In the genomic region with DNA sequence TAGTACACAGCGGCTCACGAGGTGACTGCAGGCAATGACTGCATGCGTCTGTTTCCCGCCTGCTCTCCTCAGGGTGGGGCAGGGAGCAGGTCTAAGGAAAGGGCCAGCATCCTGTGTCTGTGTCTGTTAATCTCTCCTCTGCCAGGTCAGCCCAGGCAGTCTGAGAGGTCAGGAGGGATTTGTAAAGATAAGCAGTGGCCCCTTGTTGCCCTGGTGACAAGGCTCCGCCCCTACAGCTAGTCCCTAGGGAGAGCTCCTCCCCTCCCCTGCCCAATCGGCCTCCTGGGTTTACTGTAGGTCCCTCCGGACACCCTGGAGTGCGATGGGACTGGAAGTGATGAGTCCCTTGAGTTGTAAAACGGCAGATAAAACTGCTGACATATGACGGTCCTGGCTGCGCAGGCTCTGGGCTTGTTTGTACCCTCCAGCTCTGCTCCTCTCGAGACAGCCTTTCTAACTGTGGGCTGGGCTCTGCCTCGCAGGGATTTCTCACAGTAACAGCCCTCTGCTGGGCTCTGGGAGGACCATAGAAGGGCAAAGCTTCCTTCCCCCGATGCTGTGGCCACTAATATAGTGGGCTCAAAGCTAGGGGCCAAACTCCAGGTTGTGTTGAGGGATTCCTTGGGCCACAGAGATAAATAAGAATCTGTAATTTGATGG, we compare ENCODE assay signal across 8 mouse cellular contexts. TPM values are rescaled to one million over a fixed set of nuclear protein-coding genes. Genes with fewer than 3 reads are reported as not detected.
A peak's percentile ranks its signal among the peaks of the same experiment; 100 is the strongest.
DNase-seq lines count a peak whose midpoint lies in the region; ATAC-seq and TF ChIP-seq lines count a peak whose summit lies in the region.

No protein-coding gene starts in this region.

- peak; percentile 60 for ATAC-seq in heart, postnatal 0 days (ENCODE audit: insufficient read depth, low read depth)

- H3K27me3 ChIP-seq in heart, postnatal 0 days (ENCODE audit: control insufficient read depth, insufficient read depth, low read length), result peaks cover 15% of the 10 kb centered on the region

- TF ChIP-seq EP300 in heart, postnatal 0 days (IDR thresholded peaks at IDR 0.05; ENCODE audit: low read depth), result no peak

- H3K36me3 ChIP-seq in heart, postnatal 0 days (replicated peaks; ENCODE audit: control insufficient read depth, insufficient read depth, low read length), result no peaks in the 10 kb centered on the region

- H3K4me1 ChIP-seq in heart, postnatal 0 days (ENCODE audit: control insufficient read depth, insufficient read depth), result peaks cover 24% of the 10 kb centered on the region

- no peak overlapping the region for H3K9ac ChIP-seq in heart, postnatal 0 days (replicated peaks; ENCODE audit: low read depth, low read length)

- H3K4me3 ChIP-seq in heart, postnatal 0 days (ENCODE audit: low read depth, low read length), result 0 out of 2 replicates have a peak overlapping the region, but pooled peaks have one; percentile 17

- H3K27ac ChIP-seq in heart, postnatal 0 days (ENCODE audit: low read depth), result no peak overlapping the region

- no peak for TF ChIP-seq CTCF in heart, postnatal 0 days (IDR thresholded peaks at IDR 0.05; ENCODE audit: low read depth)

- intact Hi-C loops in gastrocnemius, postnatal 14 days (cut with DNase I; ENCODE audit: low total_unique reads), result no loop called here

- peak; percentile 52 for DNase-seq in MEL-GATA-1-ER (ENCODE audit: extremely low read depth, low read depth)
- peak; percentile 94 for DNase-seq in embryo, embryonic 10.5 days (ENCODE audit: low spot score)
- peak; percentile 44 for DNase-seq in heart, postnatal 0 days (ENCODE audit: low spot score)
- peak; percentile 64 to 70 for DNase-seq in kidney, postnatal 36 days
- peak; percentile 87 for DNase-seq in mesoderm, embryonic 11.5 days (ENCODE audit: low read depth, low spot score)
- peak; percentile 82 to 87 for DNase-seq in spleen, postnatal 4 days (ENCODE audit: low spot score in 2 of 2)
- no peak for DNase-seq in cerebellum, postnatal 14 days
- no peak for DNase-seq in gastrocnemius, postnatal 14 days

- H3K9me3 ChIP-seq in heart, postnatal 0 days (replicated peaks; ENCODE audit: control insufficient read depth, low read length), result no peaks in the 10 kb centered on the region

- H3K4me2 ChIP-seq in heart, postnatal 0 days (ENCODE audit: low read depth, low read length), result peak overlapping the region; percentile 49

- 4% methylated on average over 14 of the region's 14 CpGs for WGBS in heart, postnatal 0 days

RNA-seq across cellular contexts. Expression of a gene that starts 4.4 kb away (rescaled TPM):
- total RNA-seq in heart, postnatal 0 days (2014; rRNA removed; ENCODE audit: low replicate concordance), result 1.9 and 3.7 TPM in 2 replicates
- polyA plus RNA-seq in heart, postnatal 0 days (2015; fragmentation: Nextera tagmentation; extraction: Ambion mirVana), result 0.46 and 0.48 TPM in 2 replicates
- total RNA-seq in gastrocnemius, postnatal 14 days (2021), result under 1 TPM; 0.11 to 0.12 TPM

Comparison
In these comparisons a context has a peak if more than half of its experiments do, and no peak if none do; other contexts are left out.
1. DNase-seq: peak in MEL-GATA-1-ER (single experiment), embryo, embryonic 10.5 days (single experiment), heart, postnatal 0 days (single experiment), kidney, postnatal 36 days (2 of 2), mesoderm, embryonic 11.5 days (single experiment) and spleen, postnatal 4 days (2 of 2); none in cerebellum, postnatal 14 days (0 of 2) and gastrocnemius, postnatal 14 days (single experiment).